Mouse (Mus musculus): ENCODE data around the gene Gucd1. TPM values are rescaled to one million over a fixed set of nuclear protein-coding genes. Genes with fewer than 3 reads are reported as not detected.
A peak's percentile ranks its signal among the peaks of the same experiment; 100 is the strongest.
"Not testable (repeated sequence)": the region's sequence is repeated elsewhere in the genome, so short reads cannot be mapped to it uniquely, and the experiment has no call there.

The Gucd1 gene
- total RNA-seq, 4 experiments from 2014 or later = 34.0 to 37.2 (median 36.1) TPM

- no peak for DNase-seq (ENCODE audit: low spot score)
Observed at GRCm38 (mm10) chr10:75536123-75536522, 18.4 kb upstream of the Gucd1 start.

DNA sequence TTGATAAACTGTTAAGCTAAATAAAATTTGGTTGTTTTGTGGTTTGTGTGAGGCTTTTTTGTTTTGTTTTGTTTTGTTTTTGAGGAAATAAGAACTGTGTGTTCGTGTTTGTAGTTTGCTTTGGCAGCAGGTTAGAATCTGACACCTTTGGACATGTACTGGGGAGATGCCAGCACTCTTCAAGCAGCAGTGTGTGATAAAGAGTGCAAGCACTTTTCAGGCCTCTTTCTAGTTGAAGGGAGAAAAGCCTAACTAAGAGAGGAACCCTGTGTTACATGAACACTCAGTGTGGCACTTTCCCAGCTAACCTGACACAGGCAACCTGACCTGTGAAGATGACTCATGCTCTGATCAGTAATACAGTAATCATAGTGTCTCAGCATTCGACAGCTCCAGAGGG is 17.7 kb upstream of the Gucd1 start:
- peak; percentile 36 for DNase-seq (ENCODE audit: low spot score)

GRCm38 (mm10) chr10:75534934-75535333 is 17.2 kb upstream of the Gucd1 start:
- DNase-seq (ENCODE audit: low spot score) = peak; percentile 36

DNA sequence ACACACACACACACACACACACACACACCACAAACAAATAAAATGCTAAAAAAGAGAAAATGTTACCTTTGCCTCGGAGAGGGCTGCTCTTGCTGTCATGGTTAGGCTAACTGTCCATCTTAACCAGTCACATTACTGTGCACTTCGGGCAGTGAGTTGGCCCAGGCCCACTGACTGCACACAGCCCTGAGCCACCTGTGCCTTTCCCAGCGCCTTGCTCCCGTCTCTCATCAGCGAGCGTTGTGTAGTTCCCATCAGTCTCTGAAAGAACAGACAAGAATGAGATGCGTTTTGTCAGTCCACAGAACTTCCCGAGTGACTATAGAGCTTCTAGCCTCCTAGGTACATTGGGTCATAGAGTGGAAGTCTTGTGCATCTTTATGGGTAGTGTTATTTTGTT is 16.4 kb upstream of the Gucd1 start:
- DNase-seq (ENCODE audit: low spot score) = no peak

DNA sequence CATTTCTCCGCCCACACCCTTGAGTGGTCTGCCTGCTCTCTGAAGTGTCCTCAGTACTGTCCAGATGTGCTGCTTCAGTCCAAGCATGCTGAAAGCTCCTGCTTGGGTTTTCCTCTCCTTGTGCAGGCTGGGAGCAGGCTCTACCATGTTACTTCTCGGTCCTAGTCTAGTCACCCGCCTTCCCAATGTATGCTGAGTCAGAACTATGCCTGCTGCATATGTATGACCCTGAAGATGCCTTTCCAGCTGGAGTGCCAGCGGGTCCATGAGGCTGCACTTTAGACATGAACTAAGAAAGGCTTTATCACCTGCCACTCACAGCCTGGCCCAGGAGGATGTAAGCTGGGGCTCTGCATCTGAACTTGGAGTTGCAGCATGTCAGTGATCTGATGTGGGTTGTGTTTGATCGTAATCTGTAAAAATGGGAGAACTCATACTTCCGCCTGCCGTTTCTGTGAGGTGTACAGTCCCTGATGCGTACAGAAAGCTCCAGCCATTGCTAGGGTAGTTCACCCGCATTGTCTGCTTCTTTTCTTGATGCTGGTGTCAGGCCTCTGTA is 13.8 kb upstream of the Gucd1 start:
- no peak for DNase-seq (ENCODE audit: low spot score)

DNA sequence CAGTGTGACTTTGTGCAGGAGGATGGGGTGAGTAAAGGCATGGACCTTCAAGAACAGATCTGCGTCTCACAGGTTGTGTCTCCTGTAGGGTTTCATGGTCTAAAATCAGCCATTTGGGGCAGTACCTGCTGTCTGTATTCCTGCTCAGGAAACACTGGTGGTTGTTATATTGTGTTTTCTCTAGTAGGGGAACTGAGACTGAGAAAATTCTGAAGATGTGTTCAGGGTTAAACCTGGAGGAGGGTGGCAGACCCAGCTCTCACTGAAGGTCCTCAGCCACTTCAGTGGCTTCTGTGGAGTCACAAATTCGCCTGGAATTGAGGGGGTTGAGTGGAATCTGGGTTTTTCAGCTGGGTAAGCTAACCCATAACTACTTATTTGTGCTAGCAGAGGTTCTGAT is 12.6 kb upstream of the Gucd1 start:
- DNase-seq (ENCODE audit: low spot score) = no peak

- not testable (repeated sequence) for DNase-seq (ENCODE audit: low spot score)
Observed at GRCm38 (mm10) chr10:75525450-75525849, 7.7 kb upstream of the Gucd1 start.

DNA sequence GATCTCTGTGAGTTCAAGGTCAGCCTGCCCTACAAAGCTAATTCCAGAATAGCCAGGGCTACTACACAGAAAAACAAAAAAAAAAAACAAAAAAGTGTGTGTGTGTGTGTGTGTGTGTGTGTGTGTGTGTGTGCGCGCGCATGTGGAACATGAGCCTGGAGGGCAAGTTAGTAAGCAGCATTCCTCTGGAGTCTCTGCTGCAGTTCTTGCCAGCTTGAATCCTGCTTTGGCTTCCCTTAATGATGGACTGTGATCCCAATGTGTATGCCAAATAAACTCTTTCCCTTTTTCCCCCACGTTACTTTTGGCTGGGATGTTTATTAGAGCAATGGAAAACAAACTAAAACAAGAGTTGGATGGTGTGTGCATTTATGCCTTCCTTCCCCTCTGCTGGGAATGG is 3.9 kb upstream of the Gucd1 start:
- DNase-seq (ENCODE audit: low spot score) = no peak

- no peak for DNase-seq (ENCODE audit: low spot score)
Observed at GRCm38 (mm10) chr10:75520581-75520980, 2.8 kb upstream of the Gucd1 start.

DNA sequence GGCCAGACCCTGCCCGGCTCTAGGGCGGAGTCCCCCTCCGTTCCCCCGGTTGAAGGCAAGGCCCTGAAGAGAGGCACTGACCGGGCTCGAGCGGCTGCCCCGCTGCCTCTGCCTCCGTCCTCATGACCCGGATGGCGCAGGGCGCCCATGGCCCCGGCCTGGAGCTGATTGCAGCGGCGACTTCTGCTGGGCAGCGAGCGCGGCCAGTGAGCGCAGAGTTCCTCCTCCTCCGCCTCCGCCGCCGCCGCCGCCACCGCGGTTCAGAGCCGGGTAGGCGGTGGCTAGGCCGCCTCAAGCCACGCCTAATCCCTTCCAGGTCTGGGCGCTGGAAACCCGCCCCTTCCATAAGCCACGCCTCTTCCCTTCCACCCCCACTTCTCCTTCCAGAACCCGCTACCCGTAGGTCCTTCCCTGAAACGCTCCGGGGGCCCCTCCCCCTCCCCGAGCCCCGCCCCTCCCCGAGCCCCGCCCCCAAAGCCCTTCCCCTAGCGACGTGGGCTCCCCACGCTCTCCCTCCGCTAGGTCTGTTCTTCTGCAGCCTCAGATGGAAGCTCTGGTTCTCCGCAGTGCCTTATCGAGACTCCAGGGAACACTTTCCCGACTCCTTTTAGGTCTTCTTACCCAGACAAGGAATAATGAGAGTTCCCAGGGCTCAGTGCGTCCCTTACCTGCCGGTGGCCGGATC is 557 bp downstream of the Gucd1 start, which contains the start of gene Snrpd3:
Snrpd3 (plus strand) TSS at position 479 of the 685 bp plus-strand sequence.
- DNase-seq (ENCODE audit: low spot score) = peak; percentile 93

GRCm38 (mm10) chr10:75516724-75517072 is 1.1 kb downstream of the Gucd1 start:
- no peak for DNase-seq (ENCODE audit: low spot score)

DNA sequence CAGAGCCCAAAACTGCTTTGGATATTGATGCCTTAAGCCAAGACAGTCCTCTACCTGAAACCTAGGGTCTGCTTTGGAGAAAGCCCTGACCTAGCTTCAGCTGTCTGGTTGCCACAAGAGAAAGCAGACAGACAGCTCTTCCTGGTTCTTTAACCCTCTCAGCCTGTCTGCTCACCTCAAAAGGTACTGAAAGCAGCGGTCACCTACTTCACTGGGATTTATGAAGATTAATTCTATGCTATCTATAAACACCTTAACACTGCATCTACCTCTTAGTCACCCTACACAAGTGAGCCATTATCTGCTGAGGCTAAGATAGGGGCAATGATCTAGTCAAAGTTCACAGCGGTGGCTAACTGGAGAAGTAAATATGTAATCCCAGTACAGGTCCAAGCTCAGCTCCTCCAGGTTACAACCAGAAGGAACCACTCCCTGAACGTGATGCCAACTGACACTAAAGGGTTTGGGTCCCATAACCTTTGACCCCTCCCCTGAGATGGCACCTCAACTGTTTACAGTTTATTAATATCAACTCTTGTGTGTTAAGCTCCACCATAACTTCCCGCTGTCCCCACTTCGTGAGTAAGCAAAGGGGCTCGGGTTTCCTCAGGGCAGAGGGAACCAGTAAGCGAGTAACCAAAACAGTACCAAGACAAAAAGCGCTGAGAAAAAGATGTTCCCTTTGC is 1.6 kb downstream of the Gucd1 start:
- DNase-seq (ENCODE audit: low spot score) = no peak

GRCm38 (mm10) chr10:75515216-75516037 is 2.3 kb downstream of the Gucd1 start:
- no peak for DNase-seq (ENCODE audit: low spot score)

- no peak for DNase-seq (ENCODE audit: low spot score)
Observed at GRCm38 (mm10) chr10:75514361-75514760, 3.4 kb downstream of the Gucd1 start.

DNA sequence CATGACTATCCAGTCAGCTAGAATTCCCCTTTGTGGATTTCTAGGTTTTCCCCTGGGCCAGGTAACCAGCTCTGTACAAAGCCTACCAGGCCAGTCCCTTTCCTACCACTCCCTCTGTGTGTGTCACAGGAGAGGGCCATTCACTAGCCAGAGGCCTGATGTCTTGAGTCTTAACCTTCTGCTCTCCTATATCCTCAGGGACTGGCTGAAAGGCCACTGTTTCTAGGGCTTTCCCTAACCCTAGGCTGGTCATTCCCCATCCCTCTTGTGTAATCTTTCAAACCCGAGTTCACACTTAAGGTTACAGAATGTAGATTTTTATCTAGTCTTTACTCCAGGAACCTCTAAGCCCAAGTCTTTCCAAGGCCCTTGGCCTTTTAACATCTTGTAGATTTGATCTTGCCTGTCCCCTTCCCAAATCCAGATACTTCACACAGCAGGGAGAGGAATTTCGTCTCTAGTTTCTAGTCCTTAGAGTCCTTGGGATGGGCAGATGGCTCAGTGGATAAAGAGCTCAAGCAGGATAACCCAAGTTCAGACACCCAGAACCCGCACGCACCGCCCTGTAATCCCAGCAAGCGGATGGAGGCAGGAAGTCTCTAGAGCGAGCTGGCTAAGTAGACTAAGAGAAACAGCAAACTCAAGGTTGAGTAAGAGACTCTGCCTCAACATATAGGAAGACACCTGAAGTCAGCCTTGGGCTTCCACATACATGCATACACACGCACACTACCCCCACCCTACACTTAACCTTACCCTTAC is 4.3 kb downstream of the Gucd1 start:
- DNase-seq (ENCODE audit: low spot score) = no peak

DNA sequence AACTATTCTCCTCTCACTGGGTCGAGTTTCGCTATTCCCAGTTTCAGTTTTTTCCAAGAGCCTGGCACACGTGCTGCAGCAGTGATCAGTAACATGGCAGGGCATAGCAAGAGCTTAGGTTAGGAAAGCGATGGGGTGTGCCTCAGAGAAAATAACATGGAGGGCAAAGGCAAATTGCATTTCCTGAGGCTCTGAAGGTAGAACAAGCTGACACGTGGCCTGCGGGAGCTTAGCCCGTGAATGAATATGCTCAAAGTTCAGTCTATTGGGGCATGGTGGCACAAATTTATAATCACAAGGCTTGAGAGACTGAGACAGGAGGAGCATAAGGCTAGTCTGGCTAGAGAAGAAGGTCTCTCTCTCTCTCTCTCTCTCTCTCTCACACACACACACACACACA is 5.0 kb downstream of the Gucd1 start:
- DNase-seq (ENCODE audit: low spot score) = no peak

- DNase-seq (ENCODE audit: low spot score) = no peak
Observed at GRCm38 (mm10) chr10:75511897-75512296, 5.9 kb downstream of the Gucd1 start.

DNA sequence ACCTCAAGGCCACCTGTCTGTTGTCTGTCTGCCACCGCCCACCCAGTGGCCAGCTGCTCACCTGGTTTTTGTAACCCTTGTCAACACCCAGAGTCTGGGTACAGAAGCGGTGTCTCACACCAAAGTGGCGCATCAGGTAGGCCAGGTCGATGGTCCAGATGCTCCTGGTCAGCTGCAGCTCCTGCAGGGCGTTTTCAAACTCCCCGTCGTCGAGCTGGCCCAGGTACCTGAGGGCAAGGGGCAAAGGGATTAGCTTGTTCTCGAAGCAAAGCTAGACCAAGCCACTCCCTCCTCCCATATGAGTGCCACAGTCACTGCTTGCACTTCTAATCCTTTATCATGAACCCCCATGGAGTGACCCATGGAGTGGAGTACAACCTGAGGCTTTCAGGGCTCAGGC is 6.7 kb downstream of the Gucd1 start:
- DNase-seq (ENCODE audit: low spot score) = no peak

- DNase-seq (ENCODE audit: low spot score) = peak; percentile 62
Observed at GRCm38 (mm10) chr10:75510446-75510845, 7.3 kb downstream of the Gucd1 start.

DNA sequence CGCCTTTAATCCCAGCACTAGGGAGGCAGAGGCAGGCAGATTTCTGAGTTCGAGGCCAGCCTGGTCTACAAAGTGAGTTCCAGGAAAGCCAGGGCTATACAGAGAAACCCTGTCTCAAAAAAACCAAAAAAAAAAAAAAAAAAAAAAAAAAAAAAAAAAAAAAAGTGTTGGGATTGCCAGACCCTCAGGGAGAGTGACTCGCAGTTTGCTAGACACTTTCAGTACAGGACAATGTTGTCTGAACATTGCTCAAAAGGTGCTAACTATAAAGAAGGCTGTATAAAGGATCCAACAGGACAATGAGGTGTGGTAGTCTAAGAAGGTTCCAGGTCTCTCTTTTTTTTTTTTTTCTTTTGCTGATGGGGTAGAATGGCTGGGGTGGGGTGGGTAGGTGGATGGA is 11.8 kb downstream of the Gucd1 start:
- DNase-seq (ENCODE audit: low spot score) = not testable (repeated sequence)

DNA sequence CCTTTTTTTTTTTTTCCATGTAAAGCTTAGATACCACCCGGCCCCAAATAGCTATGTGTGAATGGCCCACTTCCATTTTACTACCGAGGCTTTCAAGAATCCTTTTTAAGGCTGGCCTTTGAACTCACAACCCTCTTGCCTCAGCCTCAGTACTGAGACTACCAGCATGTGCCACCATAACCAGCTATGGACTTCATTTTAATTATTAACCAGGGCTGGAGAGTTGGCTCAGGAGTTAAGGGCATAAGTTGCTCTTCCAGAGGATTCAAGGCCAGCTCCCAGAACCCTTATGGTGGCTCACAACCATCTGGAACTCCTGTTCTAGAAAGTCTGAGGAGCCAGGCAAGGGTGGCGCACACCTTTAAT is 12.7 kb downstream of the Gucd1 start:
- no peak for DNase-seq (ENCODE audit: low spot score)

Measured in heart, adult 8-10 months (tissue).